10 mouse cellular contexts compared by ENCODE assay signal in the genomic region with DNA sequence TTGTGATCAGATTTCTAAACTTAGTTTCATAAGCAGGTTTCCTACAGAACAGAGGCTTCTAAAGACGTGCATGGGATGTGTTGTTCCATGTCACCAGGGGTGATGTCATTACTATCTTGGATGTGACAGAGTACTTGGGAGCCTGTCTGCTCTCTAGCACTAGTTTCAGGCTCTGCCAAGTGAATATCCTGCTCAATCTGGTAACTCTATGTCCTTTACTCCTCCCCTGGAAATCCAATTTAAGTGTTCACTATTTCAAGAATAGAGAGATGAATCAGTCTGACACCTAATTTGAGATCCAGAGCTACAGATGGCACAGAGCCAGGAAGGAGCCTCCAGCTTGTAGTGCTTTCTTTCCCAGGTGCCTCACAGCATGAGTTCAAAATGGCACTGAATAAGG. TPM values are rescaled to one million over a fixed set of nuclear protein-coding genes. Genes with fewer than 3 reads are reported as not detected.
DNase-seq lines count a peak whose midpoint lies in the region; ATAC-seq and TF ChIP-seq lines count a peak whose summit lies in the region.
"Had no signal": no experiment of that assay in that cellular context is flagged by ENCODE, and none has a peak within 500 bp of the region (broad histone marks: within the 10 kb centered on the region; RNA-seq: fewer than 3 reads in every experiment).

No protein-coding gene starts in this region.

- no peak overlapping the region for H3K4me2 ChIP-seq in hindbrain, postnatal 0 days (ENCODE audit: low read depth, low read length)
- H3K4me2 ChIP-seq in hindbrain, embryonic 12.5 days (replicated peaks): no peak overlapping the region
- no peak overlapping the region for H3K4me2 ChIP-seq in heart, embryonic 13.5 days

- no peak overlapping the region for H3K9ac ChIP-seq in hindbrain, postnatal 0 days (replicated peaks; ENCODE audit: low read length)
- no peak overlapping the region for H3K9ac ChIP-seq in hindbrain, embryonic 12.5 days
- H3K9ac ChIP-seq in heart, embryonic 13.5 days: no peak overlapping the region

- no peaks in the 10 kb centered on the region for H3K4me1 ChIP-seq in hindbrain, postnatal 0 days (ENCODE audit: insufficient read depth, low read length)
- H3K4me1 ChIP-seq in hindbrain, embryonic 12.5 days: no peaks in the 10 kb centered on the region
- peaks cover 11% of the 10 kb centered on the region for H3K4me1 ChIP-seq in heart, embryonic 13.5 days

- TF ChIP-seq CTCF in hindbrain, postnatal 0 days (IDR thresholded peaks at IDR 0.05; ENCODE audit: low read depth): no peak

- no peak overlapping the region for H3K4me3 ChIP-seq in hindbrain, postnatal 0 days (ENCODE audit: low read length)
- H3K4me3 ChIP-seq in hindbrain, embryonic 12.5 days: no peak overlapping the region
- H3K4me3 ChIP-seq in heart, embryonic 13.5 days: no peak overlapping the region

- H3K27me3 ChIP-seq in hindbrain, postnatal 0 days (ENCODE audit: insufficient read depth, low read length): no peaks in the 10 kb centered on the region
- no peaks in the 10 kb centered on the region for H3K27me3 ChIP-seq in hindbrain, embryonic 12.5 days
- H3K27me3 ChIP-seq in heart, embryonic 13.5 days (replicated peaks): no peaks in the 10 kb centered on the region

- 65% methylated on average over 1 of the region's 1 CpGs for WGBS in hindbrain, postnatal 0 days
- 87% methylated on average over 1 of the region's 1 CpGs for WGBS in hindbrain, embryonic 12.5 days
- 50% methylated on average over 1 of the region's 1 CpGs for WGBS in heart, embryonic 13.5 days

- H3K27ac ChIP-seq in hindbrain, postnatal 0 days: no peak overlapping the region
- no peak overlapping the region for H3K27ac ChIP-seq in hindbrain, embryonic 12.5 days
- H3K27ac ChIP-seq in heart, embryonic 13.5 days (replicated peaks): peak overlapping the region; percentile 73

- no peaks in the 10 kb centered on the region for H3K9me3 ChIP-seq in hindbrain, postnatal 0 days (ENCODE audit: low read length)
- no peaks in the 10 kb centered on the region for H3K9me3 ChIP-seq in hindbrain, embryonic 12.5 days (replicated peaks)
- no peaks in the 10 kb centered on the region for H3K9me3 ChIP-seq in heart, embryonic 13.5 days

- ATAC-seq in hindbrain, postnatal 0 days: no peak
- no peak for ATAC-seq in hindbrain, embryonic 12.5 days (ENCODE audit: low FRiP score)
- no peak for ATAC-seq in heart, embryonic 13.5 days (ENCODE audit: extremely low read depth, insufficient number of reproducible peaks, low FRiP score, low TSS enrichment)

- peaks cover 8% of the 10 kb centered on the region; the same call in 1 of the 2 replicates for H3K36me3 ChIP-seq in hindbrain, postnatal 0 days (ENCODE audit: insufficient read depth, low read length)
- H3K36me3 ChIP-seq in hindbrain, embryonic 12.5 days: peaks cover 28% of the 10 kb centered on the region
- H3K36me3 ChIP-seq in heart, embryonic 13.5 days: peaks cover 67% of the 10 kb centered on the region

- peak; percentile 28 for DNase-seq in hindbrain, postnatal 0 days (ENCODE audit: low spot score)
- peak; percentile 52 to 64 for DNase-seq in cerebellum, postnatal 14 days
- peak; percentile 42 for DNase-seq in right cerebral cortex, postnatal 14 days
- DNase-seq in thymus, postnatal 14 days: no peak
- no peak for DNase-seq in adrenal gland, adult 2 months
- no peak for DNase-seq in ovary, adult 18-20 months (ENCODE audit: low spot score)
- DNase-seq: lung, adult 2 months; thymus, postnatal 4 days had no signal

RNA-seq across cellular contexts. Expression of gene Kctd5, which starts 35.6 kb away (rescaled TPM):
- total RNA-seq in hindbrain, postnatal 0 days (2014; rRNA removed): 106 and 109 TPM in 2 replicates
- 91.4 and 95.7 TPM in 2 replicates for polyA plus RNA-seq in hindbrain, postnatal 0 days (2015; fragmentation: Nextera tagmentation; extraction: Ambion mirVana)
- 94.2 and 97.0 TPM in 2 replicates for polyA plus RNA-seq in hindbrain, embryonic 12.5 days (2016; fragmentation: Nextera tagmentation; extraction: Ambion mirVana)
- 39.9 and 40.8 TPM in 2 replicates for polyA plus RNA-seq in heart, embryonic 13.5 days (2015; fragmentation: Nextera tagmentation; extraction: Ambion mirVana)
- total RNA-seq in adrenal gland, adult 2 months (2021): 10 to 100 TPM; 13.7 to 14.4 TPM
- 13.8 and 14.7 TPM in 2 replicates for polyA plus RNA-seq in adrenal gland, adult 2 months (2012; rRNA removed)

RNA-seq across cellular contexts. Expression of gene Pdpk1, which starts 41.8 kb away (rescaled TPM):
- total RNA-seq in hindbrain, postnatal 0 days (2014; rRNA removed): 49.2 and 54.1 TPM in 2 replicates
- polyA plus RNA-seq in hindbrain, postnatal 0 days (2015; fragmentation: Nextera tagmentation; extraction: Ambion mirVana): 51.4 and 56.3 TPM in 2 replicates
- 55.2 and 56.7 TPM in 2 replicates for polyA plus RNA-seq in hindbrain, embryonic 12.5 days (2016; fragmentation: Nextera tagmentation; extraction: Ambion mirVana)
- polyA plus RNA-seq in heart, embryonic 13.5 days (2015; fragmentation: Nextera tagmentation; extraction: Ambion mirVana): 30.7 and 35.1 TPM in 2 replicates
- total RNA-seq in adrenal gland, adult 2 months (2021): 10 to 100 TPM; 56.4 to 62.0 TPM
- polyA plus RNA-seq in adrenal gland, adult 2 months (2012; rRNA removed): 23.6 and 24.7 TPM in 2 replicates

RNA-seq across cellular contexts. Expression of gene Amdhd2, which starts 54.7 kb away (rescaled TPM):
- total RNA-seq in hindbrain, postnatal 0 days (2014; rRNA removed): 42.0 and 53.0 TPM in 2 replicates
- polyA plus RNA-seq in hindbrain, postnatal 0 days (2015; fragmentation: Nextera tagmentation; extraction: Ambion mirVana): 38.4 and 40.0 TPM in 2 replicates
- 35.6 and 41.2 TPM in 2 replicates for polyA plus RNA-seq in hindbrain, embryonic 12.5 days (2016; fragmentation: Nextera tagmentation; extraction: Ambion mirVana)
- 27.0 and 31.2 TPM in 2 replicates for polyA plus RNA-seq in heart, embryonic 13.5 days (2015; fragmentation: Nextera tagmentation; extraction: Ambion mirVana)
- total RNA-seq in adrenal gland, adult 2 months (2021): 10 to 100 TPM; 30.1 to 42.1 TPM
- 68.4 and 71.3 TPM in 2 replicates for polyA plus RNA-seq in adrenal gland, adult 2 months (2012; rRNA removed)

Comparison
In these comparisons a context has a peak if more than half of its experiments do, and no peak if none do; other contexts are left out.
1. DNase-seq: peak in hindbrain, postnatal 0 days (single experiment), cerebellum, postnatal 14 days (2 of 2) and right cerebral cortex, postnatal 14 days (single experiment); none in thymus, postnatal 14 days (single experiment), adrenal gland, adult 2 months (single experiment) and ovary, adult 18-20 months (single experiment).